Mouse (Mus musculus) heart, adult 2 months (tissue): ENCODE results near the gene Brs3. TPM values are rescaled to one million over a fixed set of nuclear protein-coding genes. Genes with fewer than 3 reads are reported as not detected.
A peak's percentile ranks its signal among the peaks of the same experiment; 100 is the strongest.

Experiments used
- DNase-seq, 2 experiments: peaks; one replicate each; pipeline ENCODE4 v3.0.0; 2021
- H3K27ac ChIP-seq: fragments of 200-600 bp; 2 replicates; pipeline ENCODE4 v1.8.1; 2022
- H3K27me3 ChIP-seq: fragments of 200-500 bp; 2 replicates; pipeline ENCODE4 v1.6.1; 2012; ENCODE audit warnings: mild to moderate bottlenecking, low read length, inconsistent platforms, mixed read lengths; ENCODE audit not compliant: control insufficient read depth, insufficient read depth
- H3K36me3 ChIP-seq: fragments of 200-500 bp; 2 replicates; pipeline ENCODE4 v1.6.1; 2012; ENCODE audit warnings: low read length, inconsistent platforms; ENCODE audit not compliant: control insufficient read depth, insufficient read depth
- H3K4me1 ChIP-seq: fragments of 200-500 bp; 2 replicates; pipeline ENCODE4 v1.6.1; 2011; ENCODE audit warnings: low read length; ENCODE audit not compliant: control insufficient read depth, insufficient read depth
- H3K4me3 ChIP-seq: fragments of 200-600 bp; 2 replicates; pipeline ENCODE4 v1.8.1; 2022
- H3K79me2 ChIP-seq: fragments of 200-500 bp; replicated peaks from 2 replicates; pipeline ENCODE4 v1.6.1; 2012; ENCODE audit warnings: mild to moderate bottlenecking, inconsistent platforms, low read length, moderate library complexity, mixed read lengths; ENCODE audit not compliant: control insufficient read depth, insufficient read depth
- H3K9ac ChIP-seq: fragments of 200-500 bp; 2 replicates; pipeline ENCODE4 v1.6.1; 2012; ENCODE audit warnings: low read depth, mild to moderate bottlenecking, control low read depth, inconsistent platforms, low read length, mixed read lengths
- CTCF ChIP-seq: fragments of 200-600 bp; IDR thresholded peaks from 2 replicates; pipeline ENCODE4 v1.8.1; 2022; ENCODE audit warnings: antibody characterized with exemption, mild to moderate bottlenecking, moderate library complexity
- EP300 ChIP-seq: fragments of 200-500 bp; IDR thresholded peaks from 2 replicates; pipeline ENCODE4 v1.6.1; 2011; ENCODE audit warnings: low read depth, low read length, control low read depth; ENCODE audit not compliant: insufficient read depth
- POLR2A ChIP-seq: fragments of 200-500 bp; IDR thresholded peaks from 2 replicates; pipeline ENCODE4 v1.6.1; 2011; ENCODE audit warnings: mild to moderate bottlenecking, low read depth, low read length, control low read depth; ENCODE audit not compliant: insufficient read depth
- WGBS: fragments of 180-500 bp; shearing (Covaris S2); methylation state at CpG from one replicate; pipeline ENCODE4 v1.1.7; 2018; 5-methylcytosine and 5-hydroxymethylcytosine counted together
- intact Hi-C: fragments of 180-260 bp; cut with DNase I; formaldehyde crosslinking; loops from one replicate; pipeline ENCODE4 v1.15.1; 2025
- polyA plus RNA-seq: library from polyadenylated mRNA; depleted of rRNA; stranded (reverse); fragments of >200 nt; gene quantifications from 2 replicates; pipeline ENCODE4 v1.2.3, GENCODE M21; 2012; rRNA removed
- total RNA-seq, 2 experiments: library from RNA; stranded (reverse); gene quantifications; 2 replicates each; pipeline ENCODE4 v1.2.3; 2021

Brs3 gene
- total and polyA plus RNA-seq, 3 experiments: not detected

DNA sequence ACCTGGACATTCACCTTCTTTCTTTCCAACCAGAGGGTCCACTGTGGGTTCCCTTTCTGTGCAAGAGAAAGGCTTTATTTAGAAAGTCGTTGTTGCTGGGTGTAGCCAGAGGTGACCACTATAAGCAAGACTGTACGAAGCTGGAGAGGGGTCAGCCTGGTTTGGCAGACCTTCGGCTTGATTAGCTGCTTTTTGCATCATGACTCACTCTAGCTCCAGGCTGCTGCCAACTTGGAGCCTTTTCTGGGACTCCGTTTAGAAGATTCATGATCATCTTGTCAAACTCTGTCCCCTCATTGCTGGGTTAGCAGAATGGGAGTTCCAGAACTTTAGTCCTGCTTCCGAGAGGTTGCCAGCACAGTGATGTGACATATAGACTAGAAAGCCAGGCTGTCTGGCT, 38.6 kb downstream of the Brs3 start:
- WGBS: 49% methylated on average over 5 of the region's 5 CpGs
- intact Hi-C loops: no loop called here

GRCm38 (mm10) chrX:57087806-57088205, 44.9 kb downstream of the Brs3 start, which contains the start of gene Vgll1:
TSS of gene Vgll1 (plus strand) at chrX:57088106.
- Histone ChIP-seq H3K27me3 (no peaks in the 10 kb centered on the region), H3K4me3 (no peak within 1 kb of the TSS), H3K9ac (no peak within 1 kb of the TSS), H3K27ac (no peak within 1 kb of the TSS), H3K79me2 (no peaks in the 10 kb centered on the region), H3K4me1 (no peaks in the 10 kb centered on the region), H3K36me3 (no peaks in the 10 kb centered on the region)
- intact Hi-C loops: no loop called here
- 74% methylated on average over 4 of the region's 4 CpGs for WGBS
- DNase-seq: no peak
- TF ChIP-seq POLR2A: no peak
- TF ChIP-seq EP300: no peak

More for the DNA sequence above, 38.6 kb downstream of the Brs3 start:
- TF ChIP-seq CTCF (no peak), EP300 (no peak), POLR2A (no peak)
- no peak overlapping the region for H3K9ac ChIP-seq
- H3K4me3 ChIP-seq: no peak overlapping the region
- no peak overlapping the region for H3K27ac ChIP-seq
- H3K4me1 ChIP-seq: no peaks in the 10 kb centered on the region
- no peaks in the 10 kb centered on the region for H3K36me3 ChIP-seq
- peak in 1 of 2 experiments; percentile 2 for DNase-seq
- H3K27me3 ChIP-seq: no peaks in the 10 kb centered on the region
- H3K79me2 ChIP-seq: no peaks in the 10 kb centered on the region

Other genes starting within 250 kb of the Brs3 start
- under 1 TPM; 0.31 to 0.43 TPM for gene Map7d3, start 220.7 kb upstream of the Brs3 start, total RNA-seq
- gene Map7d3, start 220.7 kb upstream of the Brs3 start, polyA plus RNA-seq: 0.04 and 0.12 TPM in 2 replicates
- not detected for gene Adgrg4, start 172.9 kb upstream of the Brs3 start, total RNA-seq
- not detected in 2 replicates for gene Adgrg4, start 172.9 kb upstream of the Brs3 start, polyA plus RNA-seq
- gene Htatsf1, start 10.5 kb downstream of the Brs3 start, total RNA-seq: 10 to 100 TPM; 51.1 to 57.2 TPM
- 19.2 and 26.9 TPM in 2 replicates for gene Htatsf1, start 10.5 kb downstream of the Brs3 start, polyA plus RNA-seq
- gene Vgll1, start 45.0 kb downstream of the Brs3 start, total RNA-seq: not detected
- gene Vgll1, start 45.0 kb downstream of the Brs3 start, polyA plus RNA-seq: not detected in 2 replicates
- gene Cd40lg, start 169.1 kb downstream of the Brs3 start, total RNA-seq: not detected
- 0.12 TPM in 1 of 2 replicates, not detected in the other for gene Cd40lg, start 169.1 kb downstream of the Brs3 start, polyA plus RNA-seq